Mouse (Mus musculus) urinary bladder, postnatal 10 days (tissue): ENCODE data around the gene Myo1b.

Experiments
- DNase-seq: peaks from one replicate; pipeline ENCODE4 v3.0.0; 2022; ENCODE audit warnings: low spot score

The Myo1b gene

GRCm38 (mm10) chr1:51728816-51729215 lies 187.1 kb downstream of the Myo1b start:
- DNase-seq, result no peak

- DNase-seq, result no peak
Measured at GRCm38 (mm10) chr1:51719897-51720673, 195.8 kb downstream of the Myo1b start.

GRCm38 (mm10) chr1:51710831-51711230 lies 205.0 kb downstream of the Myo1b start:
- DNase-seq, result no peak

GRCm38 (mm10) chr1:51706106-51706505 lies 209.8 kb downstream of the Myo1b start:
- DNase-seq, result no peak

GRCm38 (mm10) chr1:51704610-51705009 lies 211.3 kb downstream of the Myo1b start:
- no peak for DNase-seq
